Mouse (Mus musculus) stomach, postnatal 0 days (tissue): ENCODE measurements around the gene E130114P18Rik. TPM values are rescaled to one million over a fixed set of nuclear protein-coding genes. Genes with fewer than 3 reads are reported as not detected.

Source experiments
- ATAC-seq: fragments of 200-750 bp; cut with Nextera tagmentation; 2 replicates; pipeline ENCODE4 v1.8.0; 2017; ENCODE audit not compliant: low FRiP score, low TSS enrichment
- DNase-seq: peaks from one replicate; pipeline ENCODE4 v3.0.0-alpha.2; 2016; ENCODE audit warnings: low spot score
- H3K27ac ChIP-seq: fragments of 300-500 bp; sonication (generic); replicated peaks from 2 replicates; pipeline ENCODE4 v1.5.1; 2014; ENCODE audit warnings: mild to moderate bottlenecking, control low read depth
- H3K27me3 ChIP-seq: fragments of 300-500 bp; sonication (generic); 2 replicates; pipeline ENCODE4 v1.6.1; 2014; ENCODE audit warnings: low read length; ENCODE audit not compliant: control insufficient read depth, insufficient read depth
- H3K36me3 ChIP-seq: fragments of 300-500 bp; sonication (generic); 2 replicates; pipeline ENCODE4 v1.6.1; 2014; ENCODE audit warnings: low read length, mixed read lengths; ENCODE audit not compliant: control insufficient read depth, insufficient read depth
- H3K4me1 ChIP-seq: fragments of 300-500 bp; sonication (generic); replicated peaks from 2 replicates; pipeline ENCODE4 v1.6.1; 2014; ENCODE audit warnings: antibody characterized with exemption; ENCODE audit not compliant: control insufficient read depth, insufficient read depth
- H3K4me2 ChIP-seq: fragments of 300-500 bp; sonication (generic); replicated peaks from 2 replicates; pipeline ENCODE4 v1.6.1; 2014; ENCODE audit warnings: low read depth, mild to moderate bottlenecking, control low read depth, moderate library complexity
- H3K4me3 ChIP-seq: fragments of 300-500 bp; sonication (generic); 2 replicates; pipeline ENCODE4 v1.5.1; 2014; ENCODE audit warnings: low read depth, low read length, control low read depth
- H3K9ac ChIP-seq: fragments of 300-500 bp; sonication (generic); 2 replicates; pipeline ENCODE4 v1.6.1; 2014; ENCODE audit warnings: mild to moderate bottlenecking, low read length, control low read depth, mixed read lengths
- H3K9me3 ChIP-seq: fragments of 300-500 bp; sonication (generic); 2 replicates; pipeline ENCODE4 v1.6.1; 2016; ENCODE audit warnings: low read length; ENCODE audit not compliant: control insufficient read depth
- CTCF ChIP-seq: IDR thresholded peaks from 2 replicates; pipeline ENCODE4 v1.5.1; 2016; ENCODE audit warnings: antibody characterized with exemption, low read depth, mild to moderate bottlenecking, moderate library complexity
- EP300 ChIP-seq: optimal IDR thresholded peaks from 2 replicates; pipeline ENCODE3; 2016; ENCODE audit warnings: antibody characterized with exemption
- WGBS: fragments of 180-500 bp; shearing (Covaris S2); extraction: QIAGEN DNeasy Blood & Tissue Kit; methylation state at CpG from one replicate; pipeline ENCODE4 v1.1.7; 2014; 5-methylcytosine and 5-hydroxymethylcytosine counted together
- polyA plus RNA-seq: library from polyadenylated mRNA; unstranded; fragments of >200 nt; fragmentation: Nextera tagmentation; extraction: Ambion mirVana; gene quantifications from 2 replicates; pipeline ENCODE4 v1.2.1, GENCODE M21; 2015

Gene E130114P18Rik
- polyA plus RNA-seq, 1 experiment from 2014 or later, result 1.2 TPM

- H3K36me3 ChIP-seq, result no peaks in the 10 kb centered on the region
- H3K4me1 ChIP-seq, result peaks cover 4% of the 10 kb centered on the region
- H3K4me2 ChIP-seq, result no peak overlapping the region
- no peak overlapping the region for H3K4me3 ChIP-seq
- TF ChIP-seq EP300, result no peak
- TF ChIP-seq CTCF, result no peak
- H3K27me3 ChIP-seq, result no peaks in the 10 kb centered on the region
- no peak overlapping the region for H3K9ac ChIP-seq
- no peaks in the 10 kb centered on the region for H3K9me3 ChIP-seq
- ATAC-seq, result no peak
- DNase-seq, result no peak
- no peak overlapping the region for H3K27ac ChIP-seq
- 95% methylated on average over 8 of the region's 8 CpGs for WGBS
Measured at GRCm38 (mm10) chr4:97608728-97609127, 169.2 kb downstream of the E130114P18Rik start.

GRCm38 (mm10) chr4:97608134-97608533, 169.7 kb downstream of the E130114P18Rik start:
- no peak overlapping the region for H3K4me2 ChIP-seq
- WGBS, result 59% methylated on average over 3 of the region's 3 CpGs
- no peaks in the 10 kb centered on the region for H3K27me3 ChIP-seq
- no peak for ATAC-seq
- DNase-seq, result no peak
- H3K4me1 ChIP-seq, result peaks cover 4% of the 10 kb centered on the region
- no peaks in the 10 kb centered on the region for H3K9me3 ChIP-seq
- TF ChIP-seq CTCF (no peak), EP300 (no peak)
- no peaks in the 10 kb centered on the region for H3K36me3 ChIP-seq
- no peak overlapping the region for H3K9ac ChIP-seq
- no peak overlapping the region for H3K4me3 ChIP-seq
- H3K27ac ChIP-seq, result no peak overlapping the region

- Histone ChIP-seq H3K9me3 (no peaks in the 10 kb centered on the region), H3K4me2 (no peak overlapping the region), H3K9ac (no peak overlapping the region), H3K36me3 (no peaks in the 10 kb centered on the region), H3K4me3 (no peak overlapping the region), H3K27ac (no peak overlapping the region), H3K4me1 (peaks cover 4% of the 10 kb centered on the region), H3K27me3 (no peaks in the 10 kb centered on the region)
- TF ChIP-seq EP300 (no peak), CTCF (no peak)
- WGBS, result 68% methylated on average over 1 of the region's 1 CpGs
- ATAC-seq, result no peak
- DNase-seq, result no peak
Measured at GRCm38 (mm10) chr4:97607169-97607568, 170.7 kb downstream of the E130114P18Rik start.

GRCm38 (mm10) chr4:97606524-97606923, 171.4 kb downstream of the E130114P18Rik start:
- DNase-seq, result no peak
- H3K4me1 ChIP-seq, result peaks cover under 1% of the 10 kb centered on the region; the same call in 1 of the 2 replicates
- no peak for TF ChIP-seq CTCF
- no peak for TF ChIP-seq EP300
- H3K4me3 ChIP-seq, result no peak overlapping the region
- no peaks in the 10 kb centered on the region for H3K36me3 ChIP-seq
- no peaks in the 10 kb centered on the region for H3K9me3 ChIP-seq
- no peak for ATAC-seq
- WGBS, result 60% methylated on average over 8 of the region's 8 CpGs
- H3K9ac ChIP-seq, result no peak overlapping the region
- no peak overlapping the region for H3K27ac ChIP-seq
- no peak overlapping the region for H3K4me2 ChIP-seq
- no peaks in the 10 kb centered on the region for H3K27me3 ChIP-seq

GRCm38 (mm10) chr4:97602579-97602978, 175.3 kb downstream of the E130114P18Rik start:
- ATAC-seq (no peak), DNase-seq (no peak)
- no peak overlapping the region for H3K9ac ChIP-seq
- H3K4me3 ChIP-seq, result no peak overlapping the region
- H3K27me3 ChIP-seq, result no peaks in the 10 kb centered on the region
- 0 out of 2 replicates have a peak, but pooled peaks cover 3% of the 10 kb centered on the region for H3K4me1 ChIP-seq
- TF ChIP-seq EP300, result no peak
- no peak for TF ChIP-seq CTCF
- H3K27ac ChIP-seq, result no peak overlapping the region
- no peaks in the 10 kb centered on the region for H3K9me3 ChIP-seq
- no peaks in the 10 kb centered on the region for H3K36me3 ChIP-seq
- H3K4me2 ChIP-seq, result no peak overlapping the region
- 69% methylated on average over 4 of the region's 4 CpGs for WGBS

- Histone ChIP-seq H3K4me2 (no peak overlapping the region), H3K36me3 (no peaks in the 10 kb centered on the region), H3K4me1 (0 out of 2 replicates have a peak, but pooled peaks cover 3% of the 10 kb centered on the region), H3K9me3 (no peaks in the 10 kb centered on the region), H3K27ac (no peak overlapping the region), H3K9ac (no peak overlapping the region), H3K4me3 (no peak overlapping the region), H3K27me3 (no peaks in the 10 kb centered on the region)
- ATAC-seq (peak; percentile 24; the same call in 1 of the 2 replicates), DNase-seq (no peak)
- WGBS, result 14% methylated on average over 8 of the region's 8 CpGs
- no peak for TF ChIP-seq CTCF
- TF ChIP-seq EP300, result no peak
Measured at GRCm38 (mm10) chr4:97600875-97601835, 176.7 kb downstream of the E130114P18Rik start.
